Mouse (Mus musculus): ENCODE data around the gene Cc2d2b. TPM values are rescaled to one million over a fixed set of nuclear protein-coding genes. Genes with fewer than 3 reads are reported as not detected.

Cc2d2b gene
- polyA plus RNA-seq (2014; fragmentation: Nextera tagmentation; extraction: Ambion mirVana) = not detected in 2 replicates

DNA sequence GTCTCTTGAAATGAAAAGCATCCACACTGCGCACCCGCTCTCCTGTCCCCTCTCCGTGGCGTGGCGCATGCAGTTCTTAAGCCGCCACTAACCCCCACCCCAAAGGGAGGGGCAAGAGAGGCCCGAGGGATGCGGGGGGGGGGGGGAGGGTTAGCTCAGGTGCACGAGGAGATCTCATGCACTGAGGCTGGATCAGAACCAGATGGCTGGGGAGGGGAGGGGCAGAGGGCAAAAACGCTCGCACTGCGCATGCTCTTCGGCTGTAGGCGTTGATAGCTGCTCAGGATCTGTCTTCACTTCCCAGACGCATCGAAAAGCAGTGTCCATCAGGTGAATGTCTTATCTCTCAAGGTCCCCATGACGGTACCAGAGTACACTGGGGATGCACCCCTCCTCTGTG, at the start of gene Cc2d2b:
TSS of gene Cc2d2b (plus strand) at position 195 of the 400 bp plus-strand sequence.
- Histone ChIP-seq H3K4me2 (no peak within 1 kb of the TSS), H3K27ac (ENCODE audit: low read depth) (no peak within 1 kb of the TSS), H3K4me3 (ENCODE audit: low read depth, low read length) (no peak within 1 kb of the TSS), H3K9ac (no peak within 1 kb of the TSS), H3K27me3 (ENCODE audit: insufficient read depth, low read length) (no peaks in the 10 kb centered on the region), H3K4me1 (ENCODE audit: insufficient read depth) (no peaks in the 10 kb centered on the region), H3K36me3 (ENCODE audit: insufficient read depth) (no peaks in the 10 kb centered on the region), H3K9me3 (ENCODE audit: low read depth, low read length) (no peaks in the 10 kb centered on the region)
- ATAC-seq (ENCODE audit: insufficient read depth) (no peak), DNase-seq (no peak)
- no peak for TF ChIP-seq CTCF (IDR thresholded peaks at IDR 0.05; ENCODE audit: low read depth)
- WGBS = 57% methylated on average over 17 of the region's 17 CpGs

DNA sequence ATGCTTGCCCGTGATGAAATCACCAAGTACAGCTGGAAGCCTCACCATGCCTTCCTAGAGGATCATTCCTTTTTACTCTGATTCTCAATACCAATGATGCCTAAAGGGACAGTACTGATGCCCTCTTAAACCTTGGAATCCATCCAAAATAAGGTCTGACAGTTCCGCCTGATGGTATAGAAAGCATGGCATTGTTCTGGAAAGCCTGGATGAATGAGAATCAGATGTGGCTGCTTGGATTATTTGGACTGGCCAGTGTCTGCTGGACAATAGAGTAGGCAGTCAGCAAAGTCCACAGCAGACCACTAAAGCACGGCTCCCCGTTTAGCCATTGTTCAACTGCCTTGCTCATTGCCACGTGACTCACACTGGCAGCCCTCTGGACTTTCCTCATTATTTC, 48.7 kb upstream of the Cc2d2b start:
- Histone ChIP-seq H3K27ac (ENCODE audit: low read depth) (no peak overlapping the region), H3K9ac (no peak overlapping the region), H3K4me3 (ENCODE audit: low read depth, low read length) (no peak overlapping the region), H3K4me2 (no peak overlapping the region), H3K4me1 (ENCODE audit: insufficient read depth) (no peaks in the 10 kb centered on the region), H3K27me3 (ENCODE audit: insufficient read depth, low read length) (no peaks in the 10 kb centered on the region), H3K36me3 (ENCODE audit: insufficient read depth) (no peaks in the 10 kb centered on the region), H3K9me3 (ENCODE audit: low read depth, low read length) (no peaks in the 10 kb centered on the region)
- DNase-seq = no peak
- no peak for TF ChIP-seq CTCF (IDR thresholded peaks at IDR 0.05; ENCODE audit: low read depth)
- WGBS = 85% methylated on average over 5 of the region's 5 CpGs
- ATAC-seq (ENCODE audit: insufficient read depth) = no peak

DNA sequence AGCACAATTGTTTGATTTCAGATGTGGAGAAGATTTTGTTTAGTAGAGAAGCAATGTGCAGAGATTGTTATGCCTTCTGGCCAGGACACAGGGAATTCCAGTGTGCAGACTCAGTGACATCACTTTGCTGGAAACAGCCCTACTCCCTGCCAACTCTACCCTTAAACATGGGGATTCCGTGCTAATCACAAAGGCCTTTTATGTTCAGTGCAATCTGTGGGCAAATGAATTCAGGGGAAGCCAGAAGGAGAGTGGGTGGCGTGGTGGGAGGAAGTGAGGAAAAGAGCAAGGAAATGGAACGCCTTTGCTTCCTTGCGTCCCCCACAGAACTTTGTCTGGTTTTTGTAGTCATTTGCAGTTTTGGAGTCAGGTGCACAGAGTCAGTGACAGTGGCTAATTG, 46.1 kb upstream of the Cc2d2b start:
- no peak overlapping the region for H3K9ac ChIP-seq
- peak; percentile 31 for DNase-seq
- no peak for ATAC-seq (ENCODE audit: insufficient read depth)

DNA sequence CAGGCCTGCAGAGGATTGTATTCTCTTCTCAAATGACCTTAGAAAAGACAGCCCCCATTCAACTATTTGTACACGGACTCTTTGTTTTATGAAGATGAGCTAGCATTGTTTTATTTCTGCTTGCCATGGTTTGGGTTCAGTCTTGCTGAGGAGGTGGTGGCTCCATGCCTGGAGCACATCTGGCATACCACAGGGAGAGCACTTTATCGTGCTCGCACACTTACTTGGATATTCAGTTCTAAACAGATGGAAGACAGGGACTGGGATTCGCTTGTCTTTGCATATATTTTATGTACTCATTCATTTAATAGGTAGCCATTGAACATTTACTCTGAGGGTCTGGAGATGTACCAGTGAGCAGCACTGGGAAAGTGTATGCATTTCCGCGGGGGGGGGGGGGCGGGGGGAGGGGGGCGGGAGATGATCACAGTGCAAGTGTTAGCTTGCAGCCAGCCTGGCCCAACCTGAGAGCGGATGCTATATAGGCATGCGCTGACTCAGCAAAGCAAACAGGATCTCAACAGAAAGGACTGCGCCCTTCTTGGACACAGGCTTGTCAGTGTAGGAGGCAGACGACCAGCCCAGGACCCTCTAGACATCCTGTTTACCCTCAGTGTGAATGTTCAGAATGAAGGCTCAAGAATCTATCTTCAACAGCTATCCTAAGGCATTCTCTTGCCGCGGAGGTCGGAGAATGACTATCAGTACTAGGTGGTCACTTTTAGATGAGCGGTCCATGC, 35.5 kb upstream of the Cc2d2b start:
- H3K27me3 ChIP-seq (ENCODE audit: insufficient read depth, low read length) = no peaks in the 10 kb centered on the region
- H3K27ac ChIP-seq (ENCODE audit: low read depth) = no peak overlapping the region
- H3K4me2 ChIP-seq = no peak overlapping the region
- no peak for ATAC-seq (ENCODE audit: insufficient read depth)
- 77% methylated on average over 16 of the region's 16 CpGs for WGBS
- H3K9ac ChIP-seq = no peak overlapping the region
- H3K9me3 ChIP-seq (ENCODE audit: low read depth, low read length) = no peaks in the 10 kb centered on the region
- H3K4me1 ChIP-seq (ENCODE audit: insufficient read depth) = no peaks in the 10 kb centered on the region
- H3K36me3 ChIP-seq (ENCODE audit: insufficient read depth) = no peaks in the 10 kb centered on the region
- no peak for TF ChIP-seq CTCF (IDR thresholded peaks at IDR 0.05; ENCODE audit: low read depth)
- H3K4me3 ChIP-seq (ENCODE audit: low read depth, low read length) = no peak overlapping the region
- DNase-seq = no peak

More for the DNA sequence above, 46.1 kb upstream of the Cc2d2b start:
- no peak overlapping the region for H3K4me3 ChIP-seq (ENCODE audit: low read depth, low read length)
- no peaks in the 10 kb centered on the region for H3K36me3 ChIP-seq (ENCODE audit: insufficient read depth)
- H3K27ac ChIP-seq (ENCODE audit: low read depth) = peak overlapping the region; percentile 32; the same call in 1 of the 2 replicates
- H3K27me3 ChIP-seq (ENCODE audit: insufficient read depth, low read length) = no peaks in the 10 kb centered on the region
- no peaks in the 10 kb centered on the region for H3K4me1 ChIP-seq (ENCODE audit: insufficient read depth)
- TF ChIP-seq CTCF (IDR thresholded peaks at IDR 0.05; ENCODE audit: low read depth) = no peak
- H3K4me2 ChIP-seq = no peak overlapping the region
- no peaks in the 10 kb centered on the region for H3K9me3 ChIP-seq (ENCODE audit: low read depth, low read length)
- 48% methylated on average over 4 of the region's 4 CpGs for WGBS

DNA sequence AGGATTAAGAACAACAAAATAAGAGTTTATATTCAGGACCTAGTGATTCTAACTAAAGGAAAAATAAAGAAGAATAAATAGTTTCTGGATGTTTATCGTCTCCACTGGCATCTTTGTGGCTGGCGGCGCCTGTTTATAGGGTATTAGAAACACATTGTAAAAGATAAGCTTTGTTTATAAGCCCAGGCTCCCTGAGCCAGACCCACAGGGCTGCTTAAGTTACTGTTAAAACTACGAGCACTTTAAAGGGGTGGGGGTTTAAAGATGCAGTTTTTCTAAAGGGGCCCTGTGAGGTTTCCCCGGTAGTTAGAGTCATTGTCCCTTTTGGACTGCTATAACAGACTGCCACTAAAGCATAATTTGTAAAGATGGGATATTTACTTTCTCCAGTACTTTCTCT, 33.9 kb upstream of the Cc2d2b start:
- DNase-seq = peak; percentile 51
- H3K27me3 ChIP-seq (ENCODE audit: insufficient read depth, low read length) = no peaks in the 10 kb centered on the region

DNA sequence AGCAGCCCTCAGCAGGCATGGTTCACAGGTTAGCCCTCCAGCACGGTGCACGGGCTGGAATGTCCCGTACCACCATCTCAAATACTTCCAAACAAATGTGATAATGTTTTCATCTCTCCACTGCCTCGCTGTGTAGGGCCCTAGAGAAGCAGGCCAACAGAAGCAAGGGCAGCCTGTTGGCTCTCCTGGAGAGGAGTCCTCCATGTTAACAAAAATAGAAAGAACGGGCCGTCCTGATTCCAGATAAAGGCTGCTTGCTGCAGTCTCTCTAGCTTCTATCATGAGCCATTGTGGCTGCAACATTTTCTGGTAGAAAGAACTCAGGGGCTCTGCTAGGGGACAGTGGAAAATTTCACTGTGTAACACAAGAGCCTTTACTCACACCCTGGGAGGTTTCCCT, 31.6 kb upstream of the Cc2d2b start:
- Histone ChIP-seq H3K36me3 (ENCODE audit: insufficient read depth) (no peaks in the 10 kb centered on the region), H3K9me3 (ENCODE audit: low read depth, low read length) (no peaks in the 10 kb centered on the region), H3K27ac (ENCODE audit: low read depth) (no peak overlapping the region), H3K4me3 (ENCODE audit: low read depth, low read length) (no peak overlapping the region), H3K9ac (no peak overlapping the region), H3K4me2 (no peak overlapping the region), H3K4me1 (ENCODE audit: insufficient read depth) (no peaks in the 10 kb centered on the region), H3K27me3 (ENCODE audit: insufficient read depth, low read length) (no peaks in the 10 kb centered on the region)
- no peak for ATAC-seq (ENCODE audit: insufficient read depth)
- TF ChIP-seq CTCF (IDR thresholded peaks at IDR 0.05; ENCODE audit: low read depth) = no peak
- WGBS = 60% methylated on average over 6 of the region's 6 CpGs
- no peak for DNase-seq

More for the DNA sequence above, 33.9 kb upstream of the Cc2d2b start:
- no peaks in the 10 kb centered on the region for H3K9me3 ChIP-seq (ENCODE audit: low read depth, low read length)
- ATAC-seq (ENCODE audit: insufficient read depth) = no peak
- TF ChIP-seq CTCF (IDR thresholded peaks at IDR 0.05; ENCODE audit: low read depth) = no peak
- H3K4me2 ChIP-seq = no peak overlapping the region
- no peak overlapping the region for H3K9ac ChIP-seq
- no peaks in the 10 kb centered on the region for H3K36me3 ChIP-seq (ENCODE audit: insufficient read depth)
- 33% methylated on average over 5 of the region's 5 CpGs for WGBS
- H3K4me1 ChIP-seq (ENCODE audit: insufficient read depth) = no peaks in the 10 kb centered on the region
- H3K27ac ChIP-seq (ENCODE audit: low read depth) = no peak overlapping the region
- no peak overlapping the region for H3K4me3 ChIP-seq (ENCODE audit: low read depth, low read length)

DNA sequence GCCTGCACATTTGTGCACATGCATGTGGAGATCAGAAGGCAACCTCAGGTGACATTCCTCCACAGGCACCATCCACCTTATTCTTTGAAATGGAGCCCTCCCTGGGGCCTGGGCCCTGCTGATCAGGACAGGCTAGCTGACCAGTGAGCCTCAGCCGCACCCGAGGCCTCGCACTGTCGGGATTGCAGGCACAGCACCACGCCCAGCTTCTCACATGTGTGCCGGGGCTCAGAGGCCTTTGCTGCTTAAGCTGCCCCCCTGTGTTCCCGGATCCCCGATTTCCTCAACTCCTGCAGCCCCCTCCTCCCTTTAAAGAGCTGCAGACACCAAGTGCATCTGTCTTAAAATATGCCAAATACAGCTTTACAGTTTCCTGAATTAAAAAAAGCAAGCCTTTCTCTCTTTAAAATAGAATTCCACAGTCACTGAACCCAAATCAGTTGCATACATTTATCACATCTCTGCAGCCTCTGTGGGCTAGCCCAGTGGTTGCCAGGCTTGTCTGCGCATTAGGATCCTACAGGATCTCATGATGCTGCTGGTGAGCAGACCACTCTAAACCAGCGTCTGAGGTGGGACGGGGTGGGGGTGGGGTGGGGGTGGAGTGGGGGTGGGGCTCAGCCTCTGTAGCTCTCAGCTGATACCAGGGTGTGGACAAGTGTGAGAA, 29.0 kb upstream of the Cc2d2b start:
- Histone ChIP-seq H3K36me3 (ENCODE audit: insufficient read depth) (no peaks in the 10 kb centered on the region), H3K4me2 (no peak overlapping the region), H3K9ac (no peak overlapping the region), H3K27me3 (ENCODE audit: insufficient read depth, low read length) (no peaks in the 10 kb centered on the region), H3K9me3 (ENCODE audit: low read depth, low read length) (no peaks in the 10 kb centered on the region), H3K27ac (ENCODE audit: low read depth) (no peak overlapping the region), H3K4me3 (ENCODE audit: low read depth, low read length) (no peak overlapping the region), H3K4me1 (ENCODE audit: insufficient read depth) (no peaks in the 10 kb centered on the region)
- DNase-seq (no peak), ATAC-seq (ENCODE audit: insufficient read depth) (no peak)
- WGBS = 42% methylated on average over 11 of the region's 11 CpGs
- TF ChIP-seq CTCF (IDR thresholded peaks at IDR 0.05; ENCODE audit: low read depth) = no peak
